Mouse (Mus musculus) stomach, embryonic 16.5 days (tissue): ENCODE data around the gene Zfp800. TPM values are rescaled to one million over a fixed set of nuclear protein-coding genes. Genes with fewer than 3 reads are reported as not detected.

Source experiments
- ATAC-seq: fragments of 200-750 bp; cut with Nextera tagmentation; 2 replicates; pipeline ENCODE4 v1.8.0; 2017; ENCODE audit warnings: moderate number of reproducible peaks, moderate TSS enrichment; ENCODE audit not compliant: insufficient read depth, low FRiP score
- H3K27ac ChIP-seq: fragments of 300-500 bp; sonication (generic); 2 replicates; pipeline ENCODE4 v1.5.1; 2014; ENCODE audit warnings: low read length
- H3K27me3 ChIP-seq: fragments of 300-500 bp; sonication (generic); 2 replicates; pipeline ENCODE4 v1.6.1; 2014; ENCODE audit warnings: low read length, control low read depth, mixed read lengths; ENCODE audit not compliant: control insufficient read depth, insufficient read depth
- H3K36me3 ChIP-seq: fragments of 300-500 bp; sonication (generic); 2 replicates; pipeline ENCODE4 v1.6.1; 2014; ENCODE audit warnings: low read length; ENCODE audit not compliant: control insufficient read depth, insufficient read depth
- H3K4me1 ChIP-seq: fragments of 300-500 bp; sonication (generic); 2 replicates; pipeline ENCODE4 v1.6.1; 2014; ENCODE audit warnings: low read length, control low read depth, mixed read lengths; ENCODE audit not compliant: control insufficient read depth, insufficient read depth
- H3K4me2 ChIP-seq: fragments of 300-500 bp; sonication (generic); 2 replicates; pipeline ENCODE4 v1.6.1; 2014; ENCODE audit warnings: low read depth, low read length, mixed read lengths
- H3K4me3 ChIP-seq: fragments of 300-500 bp; sonication (generic); replicated peaks from 2 replicates; pipeline ENCODE4 v1.5.1; 2014; ENCODE audit warnings: mild to moderate bottlenecking, low read length
- H3K9ac ChIP-seq: fragments of 300-500 bp; sonication (generic); 2 replicates; pipeline ENCODE4 v1.6.1; 2014; ENCODE audit warnings: low read length
- H3K9me3 ChIP-seq: fragments of 300-500 bp; sonication (generic); replicated peaks from 2 replicates; pipeline ENCODE4 v1.6.1; 2016; ENCODE audit warnings: low read length, control low read depth; ENCODE audit not compliant: control insufficient read depth
- WGBS: fragments of 180-500 bp; shearing (Covaris S2); extraction: QIAGEN DNeasy Blood & Tissue Kit; methylation state at CpG from one replicate; pipeline ENCODE4 v1.1.7; 2014; 5-methylcytosine and 5-hydroxymethylcytosine counted together
- polyA plus RNA-seq: library from polyadenylated mRNA; unstranded; fragments of >200 nt; fragmentation: Nextera tagmentation; extraction: Ambion mirVana; gene quantifications from 2 replicates; pipeline ENCODE4 v1.2.1, GENCODE M21; 2015

Gene Zfp800
- polyA plus RNA-seq, 1 experiment from 2014 or later: 17.6 TPM

DNA sequence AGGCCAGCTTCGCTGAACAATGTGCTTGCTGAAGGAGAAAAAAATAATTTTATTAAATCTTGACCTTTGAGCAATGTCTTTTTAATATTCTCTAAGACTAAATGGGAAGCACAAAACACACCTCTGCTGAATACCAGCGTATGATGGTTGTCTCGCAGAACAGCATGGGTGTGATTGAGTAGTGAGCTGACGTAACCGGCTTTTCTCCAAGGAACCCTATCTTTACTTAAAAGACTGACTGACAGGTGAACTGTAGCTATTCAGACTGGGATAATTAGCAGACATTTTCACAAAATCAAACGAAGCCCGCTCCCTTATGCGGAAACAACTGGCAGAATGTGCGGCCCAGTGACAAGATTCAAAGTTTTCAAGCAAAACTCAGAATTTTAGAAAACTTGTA lies 30.2 kb downstream of the Zfp800 start:
- Histone ChIP-seq H3K9ac (no peak overlapping the region), H3K4me1 (no peaks in the 10 kb centered on the region), H3K9me3 (no peaks in the 10 kb centered on the region), H3K4me3 (no peak overlapping the region), H3K27me3 (no peaks in the 10 kb centered on the region), H3K4me2 (no peak overlapping the region), H3K36me3 (no peaks in the 10 kb centered on the region), H3K27ac (no peak overlapping the region)
- 88% methylated on average over 9 of the region's 9 CpGs for WGBS
- no peak for ATAC-seq

DNA sequence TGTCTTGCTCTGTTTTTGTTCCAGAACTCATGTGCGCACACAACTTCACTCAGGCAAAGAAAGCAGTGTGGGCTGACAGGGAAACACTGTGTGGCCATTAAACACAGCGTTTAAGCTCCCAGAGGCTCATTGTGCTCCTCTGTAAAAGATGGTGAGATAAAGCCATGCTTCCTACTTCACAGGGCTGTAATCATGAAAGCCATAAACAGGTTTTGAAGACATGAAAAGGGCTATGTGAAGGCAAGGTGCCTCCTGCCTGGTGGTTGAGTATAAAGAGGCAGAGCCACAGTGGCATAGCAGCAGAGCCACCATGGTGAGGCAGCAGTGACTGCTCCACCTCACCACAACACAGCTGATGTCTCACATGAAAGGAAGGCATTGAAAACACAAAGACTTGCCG lies 46.7 kb downstream of the Zfp800 start:
- Histone ChIP-seq H3K36me3 (no peaks in the 10 kb centered on the region), H3K4me3 (no peak overlapping the region), H3K9ac (no peak overlapping the region), H3K4me2 (no peak overlapping the region), H3K27me3 (no peaks in the 10 kb centered on the region), H3K4me1 (no peaks in the 10 kb centered on the region), H3K27ac (no peak overlapping the region), H3K9me3 (no peaks in the 10 kb centered on the region)
- ATAC-seq: no peak
- WGBS: 69% methylated on average over 3 of the region's 3 CpGs

DNA sequence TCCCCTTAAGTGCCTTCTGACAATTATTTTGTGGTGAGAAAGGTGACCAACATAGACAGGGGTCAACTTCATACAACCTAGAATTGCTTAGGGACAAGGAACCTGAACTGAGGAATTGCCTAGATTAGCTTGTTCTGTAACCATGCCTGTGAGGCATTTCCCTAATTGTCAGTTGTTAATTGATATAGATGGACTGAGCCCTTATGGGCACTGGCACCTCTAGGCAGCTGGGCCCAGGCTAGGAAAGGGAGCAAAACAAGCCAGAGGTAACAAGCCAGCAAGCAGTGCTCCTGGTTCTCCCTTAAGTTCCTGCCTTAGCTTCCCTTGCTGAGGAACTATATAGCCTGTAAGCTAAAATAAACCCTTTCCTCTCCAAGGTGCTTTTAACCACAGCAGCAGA lies 52.1 kb downstream of the Zfp800 start:
- Histone ChIP-seq H3K4me2 (no peak overlapping the region), H3K27ac (no peak overlapping the region), H3K9ac (no peak overlapping the region), H3K9me3 (no peaks in the 10 kb centered on the region), H3K36me3 (no peaks in the 10 kb centered on the region), H3K4me3 (no peak overlapping the region), H3K4me1 (no peaks in the 10 kb centered on the region), H3K27me3 (no peaks in the 10 kb centered on the region)
- ATAC-seq: no peak

DNA sequence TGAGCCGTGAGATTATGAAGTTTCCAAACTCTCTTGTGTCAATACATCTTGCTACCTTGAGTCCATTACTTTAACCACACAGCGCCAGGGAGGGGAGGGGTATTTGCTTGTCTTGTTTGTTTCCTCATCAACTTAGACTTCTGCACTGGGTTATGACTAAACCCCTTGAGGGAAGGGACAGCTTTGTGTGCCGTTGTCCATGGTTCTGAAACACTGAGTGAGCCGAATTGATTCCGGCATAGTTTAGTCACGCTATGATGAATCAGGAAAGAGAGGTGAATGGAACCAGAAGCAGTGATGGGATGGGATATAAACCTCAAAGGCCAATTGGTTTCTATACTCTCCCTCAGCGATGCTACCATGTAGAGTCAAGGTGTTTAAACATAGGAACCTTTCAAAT lies 52.6 kb downstream of the Zfp800 start:
- Histone ChIP-seq H3K4me2 (no peak overlapping the region), H3K9ac (no peak overlapping the region), H3K27ac (no peak overlapping the region), H3K4me3 (no peak overlapping the region), H3K27me3 (no peaks in the 10 kb centered on the region), H3K36me3 (no peaks in the 10 kb centered on the region), H3K4me1 (no peaks in the 10 kb centered on the region), H3K9me3 (no peaks in the 10 kb centered on the region)
- ATAC-seq: no peak
- WGBS: 44% methylated on average over 7 of the region's 7 CpGs

DNA sequence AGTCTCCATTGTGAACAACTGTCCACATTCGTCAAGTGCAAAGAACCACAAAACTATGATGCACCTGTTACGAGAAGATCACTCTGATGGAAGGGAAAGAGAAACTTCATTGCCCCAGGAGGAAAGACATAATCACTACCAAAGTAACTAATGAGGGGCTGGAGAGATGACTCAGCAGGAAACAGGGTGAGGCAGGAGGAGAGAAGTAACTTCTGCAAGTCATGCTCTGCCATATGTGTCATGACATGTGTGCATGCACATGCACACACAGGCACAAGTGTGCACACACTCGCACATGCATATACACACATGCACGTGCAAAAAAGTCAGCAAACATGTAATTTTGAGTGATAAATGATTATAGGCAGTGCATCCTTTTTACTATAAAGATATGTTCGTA lies 54.9 kb downstream of the Zfp800 start:
- Histone ChIP-seq H3K9ac (no peak overlapping the region), H3K27ac (no peak overlapping the region), H3K27me3 (no peaks in the 10 kb centered on the region), H3K4me1 (no peaks in the 10 kb centered on the region), H3K4me2 (no peak overlapping the region), H3K9me3 (no peaks in the 10 kb centered on the region), H3K36me3 (no peaks in the 10 kb centered on the region), H3K4me3 (no peak overlapping the region)
- ATAC-seq: no peak
- 77% methylated on average over 5 of the region's 5 CpGs for WGBS

DNA sequence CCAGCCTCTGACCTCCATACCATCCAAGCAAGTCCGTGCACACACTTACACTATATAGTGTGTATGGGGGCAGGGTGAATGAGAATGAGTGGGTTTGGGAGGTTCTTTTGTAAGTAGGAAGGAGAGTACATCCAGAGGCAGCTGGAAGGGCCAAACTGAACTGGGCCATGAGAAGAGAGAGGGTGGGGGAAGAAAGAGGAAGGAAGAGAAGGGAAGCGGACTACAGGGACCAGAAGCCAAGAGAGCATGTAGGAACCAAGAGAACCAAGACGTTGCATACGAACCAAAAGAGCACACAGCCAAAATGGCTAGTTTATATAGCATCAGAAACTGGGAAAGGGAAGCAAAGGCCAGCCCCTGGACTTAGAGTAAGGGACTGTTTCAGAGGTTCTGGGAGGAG lies 56.6 kb downstream of the Zfp800 start:
- H3K4me3 ChIP-seq: no peak overlapping the region
- no peak overlapping the region for H3K27ac ChIP-seq
- no peaks in the 10 kb centered on the region for H3K27me3 ChIP-seq
- H3K4me1 ChIP-seq: no peaks in the 10 kb centered on the region
- no peaks in the 10 kb centered on the region for H3K9me3 ChIP-seq
- ATAC-seq: no peak
- no peak overlapping the region for H3K9ac ChIP-seq
- H3K4me2 ChIP-seq: no peak overlapping the region
- WGBS: 87% methylated on average over 4 of the region's 4 CpGs
- H3K36me3 ChIP-seq: no peaks in the 10 kb centered on the region

DNA sequence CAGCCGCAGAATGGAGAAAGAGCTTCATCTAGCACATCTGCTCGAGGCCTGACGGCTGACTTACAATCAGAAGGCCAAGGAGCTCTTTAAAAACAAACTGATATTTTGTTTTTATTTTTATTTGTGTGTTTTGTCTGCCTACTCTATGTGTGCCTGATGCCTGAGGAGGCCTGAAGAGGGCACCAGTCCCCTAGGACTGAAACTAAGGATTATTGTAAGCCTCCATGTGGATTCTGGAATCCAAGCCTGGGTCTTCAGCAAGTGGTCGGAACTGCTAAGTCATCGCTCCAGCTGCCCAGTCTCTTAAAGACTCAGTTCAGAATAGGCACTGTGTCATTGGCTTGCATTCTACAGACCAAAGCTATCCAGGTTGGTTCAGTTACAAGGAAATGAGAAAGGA lies 58.4 kb downstream of the Zfp800 start:
- Histone ChIP-seq H3K27me3 (no peaks in the 10 kb centered on the region), H3K4me3 (no peak overlapping the region), H3K9me3 (no peaks in the 10 kb centered on the region), H3K27ac (no peak overlapping the region), H3K9ac (no peak overlapping the region), H3K36me3 (no peaks in the 10 kb centered on the region), H3K4me1 (no peaks in the 10 kb centered on the region), H3K4me2 (no peak overlapping the region)
- WGBS: 88% methylated on average over 5 of the region's 5 CpGs
- ATAC-seq: no peak

DNA sequence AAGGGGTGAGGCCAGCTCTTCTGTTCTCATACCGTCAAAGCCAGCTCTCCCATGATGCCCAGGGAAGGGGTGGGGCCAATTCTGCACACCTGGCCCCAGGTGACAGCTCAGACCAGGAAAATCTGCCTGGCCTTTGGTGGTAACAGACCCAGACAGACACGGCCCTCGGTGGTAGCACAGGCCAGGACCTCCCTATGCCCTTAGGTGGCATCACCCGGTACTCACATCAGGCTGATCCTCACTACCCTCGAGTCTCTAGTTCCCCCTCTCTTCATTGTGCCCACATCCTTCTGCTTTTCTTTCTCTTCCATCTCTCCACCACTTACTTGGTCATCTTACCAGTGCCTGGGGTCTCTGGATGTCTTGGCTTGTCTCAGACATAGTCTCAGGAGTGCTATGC lies 64.1 kb downstream of the Zfp800 start:
- 76% methylated on average over 5 of the region's 5 CpGs for WGBS

DNA sequence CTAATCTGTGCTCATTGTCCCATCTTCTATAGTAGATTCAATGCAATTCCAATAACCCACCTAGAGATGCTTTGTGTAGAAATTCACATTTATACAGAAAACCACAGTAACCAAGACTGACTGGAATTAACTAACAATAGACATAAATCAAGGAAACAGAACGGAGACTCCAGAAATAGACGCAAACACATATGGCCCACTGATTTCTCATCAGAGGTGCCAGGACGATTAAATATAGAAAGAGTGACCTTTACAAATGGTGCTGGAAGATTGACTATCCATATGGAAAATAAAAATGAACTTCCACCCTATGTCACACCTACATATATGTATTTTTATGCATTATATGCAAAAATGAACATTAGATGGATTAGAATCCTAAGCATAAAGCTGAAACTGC lies 65.3 kb downstream of the Zfp800 start:
- no peak for ATAC-seq
- Histone ChIP-seq H3K9me3 (no peaks in the 10 kb centered on the region), H3K36me3 (no peaks in the 10 kb centered on the region), H3K9ac (no peak overlapping the region), H3K4me3 (no peak overlapping the region), H3K4me2 (no peak overlapping the region), H3K4me1 (no peaks in the 10 kb centered on the region), H3K27ac (no peak overlapping the region), H3K27me3 (no peaks in the 10 kb centered on the region)
- 82% methylated on average over 3 of the region's 3 CpGs for WGBS

More for the DNA sequence above, 64.1 kb downstream of the Zfp800 start:
- Histone ChIP-seq H3K27ac (no peak overlapping the region), H3K4me1 (no peaks in the 10 kb centered on the region), H3K4me2 (no peak overlapping the region), H3K9ac (no peak overlapping the region), H3K4me3 (no peak overlapping the region), H3K27me3 (no peaks in the 10 kb centered on the region), H3K36me3 (no peaks in the 10 kb centered on the region), H3K9me3 (no peaks in the 10 kb centered on the region)
- no peak for ATAC-seq

DNA sequence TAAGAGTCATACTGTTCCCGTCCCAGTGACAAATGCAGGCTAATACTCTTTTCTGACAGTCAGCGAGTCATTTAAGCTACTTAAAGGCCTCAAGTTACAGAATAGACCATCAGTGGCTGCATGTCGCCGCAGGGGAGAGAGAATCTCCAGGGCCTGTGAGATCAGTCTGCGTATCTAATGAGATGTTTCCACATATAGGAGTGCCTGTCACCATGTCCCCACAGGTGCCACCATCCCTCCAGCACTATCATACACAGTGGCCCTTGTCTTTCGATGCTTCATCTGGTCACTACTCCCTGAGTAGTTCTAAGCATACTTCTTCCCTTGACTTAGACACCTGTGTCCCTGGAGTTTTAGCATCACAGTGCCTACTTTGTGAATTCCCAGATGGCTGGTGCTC lies 68.0 kb downstream of the Zfp800 start:
- Histone ChIP-seq H3K4me1 (no peaks in the 10 kb centered on the region), H3K9me3 (no peaks in the 10 kb centered on the region), H3K27me3 (no peaks in the 10 kb centered on the region), H3K27ac (no peak overlapping the region), H3K9ac (no peak overlapping the region), H3K36me3 (no peaks in the 10 kb centered on the region), H3K4me2 (no peak overlapping the region), H3K4me3 (no peak overlapping the region)
- WGBS: 61% methylated on average over 6 of the region's 6 CpGs
- no peak for ATAC-seq
